Mouse (Mus musculus) 3134 (cell line): ENCODE results near the gene Hnrnpl.

Source experiments
- DNase-seq: peaks from one replicate; pipeline ENCODE4 v3.0.0-alpha.2; 2011; ENCODE audit warnings: low spot score; ENCODE audit not compliant: insufficient read length; ENCODE audit errors: extremely low read depth

Hnrnpl gene

DNA sequence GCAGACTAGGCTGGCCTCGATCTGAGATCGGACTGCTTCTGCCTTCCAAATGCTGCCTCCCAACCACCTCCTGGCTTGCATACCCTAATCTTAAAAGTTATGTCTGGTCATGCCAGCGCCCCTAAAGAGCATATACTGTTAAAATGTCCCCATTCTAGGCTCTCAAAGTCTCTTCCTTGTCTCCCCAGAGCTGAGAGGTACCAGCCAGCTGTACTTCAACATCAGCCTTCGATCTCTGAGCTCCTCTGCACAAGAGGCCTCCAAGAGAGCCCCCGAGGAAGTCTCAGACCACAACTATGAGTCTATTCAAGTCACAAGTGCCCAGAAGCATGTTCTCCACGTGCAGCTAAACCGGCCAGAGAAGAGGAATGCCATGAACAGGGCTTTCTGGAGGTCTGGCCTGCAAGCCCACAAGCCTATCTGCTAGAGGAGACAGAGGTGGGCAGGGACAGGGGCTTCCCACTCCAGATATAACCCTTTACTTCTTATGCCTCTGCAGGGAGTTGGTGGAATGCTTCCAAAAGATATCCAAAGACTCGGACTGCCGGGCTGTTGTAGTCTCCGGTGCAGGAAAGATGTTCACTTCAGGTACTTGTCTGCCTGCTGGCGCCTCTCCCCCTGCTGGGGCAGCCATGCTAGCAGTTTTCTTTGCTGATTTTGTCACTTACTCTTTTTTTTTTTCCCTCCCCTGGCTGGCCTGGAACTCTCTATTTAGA is 17.5 kb downstream of the Hnrnpl start:
- DNase-seq = peak; percentile 43

- DNase-seq = no peak
Measured at GRCm38 (mm10) chr7:28826402-28826772, 18.0 kb downstream of the Hnrnpl start.

DNA sequence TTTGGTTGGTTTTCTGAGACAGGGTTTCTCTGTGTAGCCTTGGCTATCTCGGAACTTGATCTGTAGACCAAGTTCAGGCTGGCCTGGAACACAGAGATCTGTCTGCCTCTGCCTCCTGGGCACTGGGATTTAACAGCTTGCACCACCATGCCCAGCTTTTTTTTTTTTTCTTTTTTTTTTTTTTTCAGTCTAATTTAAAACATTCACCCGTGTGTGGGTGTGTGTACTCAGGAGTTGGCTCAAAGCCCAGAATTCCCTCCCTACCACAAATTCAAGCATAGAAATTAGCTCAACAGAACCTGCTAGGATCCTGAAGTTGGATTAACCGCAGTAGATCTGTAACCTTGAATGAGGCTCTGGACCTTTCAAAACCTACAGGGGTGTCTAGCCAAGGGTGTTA is 19.0 kb downstream of the Hnrnpl start:
- DNase-seq = peak; percentile 32

DNA sequence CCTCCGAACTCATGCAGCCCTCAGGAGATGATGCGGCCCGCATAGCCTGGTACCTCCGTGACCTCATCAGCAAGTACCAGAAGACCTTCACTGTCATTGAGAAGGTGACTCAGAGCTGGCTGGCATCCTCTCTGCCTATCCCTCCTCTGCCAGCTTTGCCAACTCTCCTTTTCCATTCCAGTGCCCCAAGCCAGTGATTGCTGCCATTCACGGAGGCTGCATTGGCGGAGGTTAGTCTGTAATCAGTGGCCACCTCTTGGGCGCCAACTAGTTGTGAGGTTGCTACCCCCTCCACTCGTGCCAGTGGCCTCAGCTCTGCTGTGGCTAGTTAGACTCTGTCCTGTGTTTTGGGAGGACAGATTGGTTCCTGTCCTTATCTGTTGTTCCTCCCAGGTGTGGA is 21.5 kb downstream of the Hnrnpl start:
- no peak for DNase-seq

GRCm38 (mm10) chr7:28830981-28831380 is 22.6 kb downstream of the Hnrnpl start:
- DNase-seq = no peak

DNA sequence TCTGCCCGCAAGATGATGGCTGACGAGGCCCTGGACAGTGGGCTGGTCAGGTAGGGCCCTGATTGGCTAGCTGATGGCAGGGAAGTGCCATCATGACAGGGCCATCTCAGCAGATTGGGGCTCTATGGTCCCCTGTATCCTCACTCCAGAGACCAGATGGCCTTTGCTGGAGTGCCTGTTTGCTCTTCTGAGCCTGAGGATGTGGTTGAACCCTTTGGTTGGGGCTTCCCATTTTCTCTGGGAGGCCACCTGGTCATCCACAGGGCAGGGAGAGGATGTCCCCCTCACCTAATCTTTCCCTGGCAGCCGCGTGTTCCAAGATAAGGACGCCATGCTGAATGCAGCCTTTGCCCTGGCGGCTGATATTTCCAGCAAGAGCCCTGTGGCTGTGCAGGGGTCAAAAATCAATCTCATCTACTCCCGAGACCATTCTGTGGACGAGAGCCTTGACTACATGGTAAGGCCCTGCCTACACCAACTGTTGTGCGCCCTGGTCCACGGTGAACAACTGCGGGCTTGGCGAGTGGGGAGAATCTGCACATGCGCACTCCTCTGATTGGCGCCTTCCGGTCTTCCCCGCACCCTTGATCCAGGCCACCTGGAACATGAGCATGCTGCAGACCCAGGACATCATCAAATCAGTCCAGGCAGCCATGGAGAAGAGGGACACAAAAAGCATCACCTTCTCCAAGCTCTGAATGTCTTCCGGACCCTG is 23.2 kb downstream of the Hnrnpl start:
- DNase-seq = no peak

DNA sequence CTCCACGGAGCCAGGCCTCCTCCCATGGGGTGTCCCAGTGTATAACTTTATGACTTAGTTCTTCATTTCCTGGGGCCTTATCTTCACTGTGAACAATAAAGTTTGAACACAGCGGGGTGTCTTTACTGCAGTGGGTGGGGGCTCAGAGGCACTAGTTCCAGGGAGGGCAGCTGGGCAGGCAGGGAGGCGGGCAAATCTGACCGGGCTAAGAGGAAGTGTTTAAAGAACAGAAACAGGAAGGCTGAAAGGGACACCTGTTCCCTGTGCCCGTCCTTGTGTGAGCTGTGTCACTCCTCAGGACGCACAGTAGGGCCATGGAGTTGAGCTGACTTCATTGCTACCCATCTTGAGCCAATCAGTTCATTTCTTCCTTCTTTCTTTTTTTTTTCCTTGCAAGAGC is 23.8 kb downstream of the Hnrnpl start:
- no peak for DNase-seq

GRCm38 (mm10) chr7:28833723-28834347 is 25.5 kb downstream of the Hnrnpl start, which contains the start of gene Lgals4:
TSS of gene Lgals4 (plus strand) at chr7:28833854.
- no peak for DNase-seq

DNA sequence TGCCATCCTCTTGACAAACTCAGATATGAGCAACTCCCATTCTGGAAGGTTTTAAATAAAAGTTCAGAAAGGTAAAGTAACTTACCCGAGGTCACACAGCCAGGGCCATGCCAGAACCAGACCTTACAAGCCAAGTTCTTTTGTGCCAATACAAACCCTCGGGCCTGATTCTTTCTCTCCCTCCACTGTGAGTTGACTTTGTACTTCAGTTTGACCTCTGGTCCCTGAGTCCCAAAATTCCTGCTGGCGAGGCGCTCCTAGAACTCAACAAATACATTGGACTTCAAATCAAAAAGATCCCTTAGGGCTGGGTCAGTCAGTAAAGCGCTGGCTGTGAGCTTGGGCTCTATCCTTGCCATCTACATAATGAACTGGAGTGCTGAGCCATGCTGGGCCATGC is 28.6 kb downstream of the Hnrnpl start:
- DNase-seq = no peak

- DNase-seq = no peak
Measured at GRCm38 (mm10) chr7:28838331-28838730, 30.0 kb downstream of the Hnrnpl start.

DNA sequence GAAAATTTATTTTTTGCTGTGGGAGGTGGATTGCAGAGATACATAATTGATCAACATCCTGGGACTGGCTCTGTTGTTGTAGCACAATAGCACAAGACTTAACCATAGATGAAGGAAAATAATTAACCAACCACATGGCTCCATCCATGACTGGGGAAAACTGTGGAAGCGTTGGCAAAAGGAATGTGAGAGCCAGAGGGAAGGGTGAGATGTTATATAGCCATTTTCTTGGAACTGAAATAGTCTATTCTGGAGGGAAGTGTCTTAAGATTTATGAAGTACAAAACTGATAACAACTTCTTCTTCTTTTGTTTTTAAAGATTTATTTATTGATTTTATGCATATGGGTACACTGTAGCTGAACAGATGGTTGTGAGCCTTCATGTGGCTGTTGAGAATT is 38.9 kb downstream of the Hnrnpl start:
- DNase-seq = no peak

DNA sequence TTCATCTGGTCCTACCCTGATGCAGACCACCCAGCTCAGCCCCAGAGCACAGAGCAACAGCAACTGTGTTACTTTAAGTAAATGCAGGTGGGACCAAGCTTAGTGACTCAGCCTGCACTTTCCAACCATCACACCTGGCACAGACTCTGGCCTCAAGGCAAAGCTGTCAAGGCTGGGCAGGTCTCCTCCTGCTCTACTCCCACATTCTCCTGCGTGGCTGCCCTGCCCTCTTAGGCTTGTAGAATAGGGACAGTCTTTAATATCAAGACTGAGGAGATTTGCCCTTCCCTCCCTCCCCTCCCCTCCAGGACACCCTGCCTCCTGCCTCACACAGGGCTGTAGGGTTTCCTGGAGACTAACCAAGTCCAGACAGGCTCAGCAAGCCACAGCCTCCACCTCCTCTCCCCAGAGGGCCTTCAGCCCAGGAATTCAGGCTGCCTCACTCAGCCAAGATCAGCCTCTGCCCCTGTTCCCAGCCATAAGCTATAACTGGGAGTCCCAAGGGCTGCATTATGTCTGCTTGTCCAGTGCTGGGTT is 41.4 kb downstream of the Hnrnpl start:
- no peak for DNase-seq

DNA sequence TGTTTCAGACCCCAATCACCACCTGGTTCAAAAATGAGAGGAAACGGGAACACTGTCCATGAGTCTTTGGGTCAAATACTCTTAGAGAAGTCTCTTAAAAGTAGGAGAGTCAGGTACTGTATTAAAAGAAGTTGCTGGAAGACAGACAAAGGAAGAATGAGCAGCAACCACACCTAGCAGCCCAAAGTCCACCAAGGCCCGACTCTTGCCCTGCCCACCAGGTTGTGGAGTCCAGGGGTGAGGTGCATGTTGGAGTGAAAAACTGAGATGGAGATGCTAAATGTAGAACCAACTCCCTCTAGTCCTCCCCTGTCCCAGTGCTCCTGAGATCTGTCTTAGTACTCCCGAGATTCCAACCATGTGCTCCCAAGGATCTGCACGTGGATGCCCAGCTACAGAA is 42.3 kb downstream of the Hnrnpl start:
- no peak for DNase-seq

DNA sequence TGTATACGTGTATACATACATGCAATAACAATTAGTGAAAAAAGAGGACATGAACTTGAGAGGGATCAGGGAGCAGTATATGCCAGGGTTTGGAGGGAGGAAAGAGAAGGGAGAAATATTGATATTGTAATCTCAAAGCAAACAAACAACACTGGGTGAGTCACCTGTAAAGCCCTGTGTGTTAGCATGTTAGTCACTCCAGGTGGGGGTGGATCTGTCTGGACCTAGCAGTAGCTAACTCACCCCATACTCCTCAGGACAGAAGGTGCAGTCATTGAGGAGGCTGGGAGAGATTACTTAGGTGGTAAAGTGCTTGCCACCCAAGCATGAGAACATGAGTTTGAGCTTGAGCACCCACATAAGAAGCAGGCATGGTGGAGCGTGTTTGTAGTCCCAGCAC is 51.6 kb downstream of the Hnrnpl start:
- DNase-seq = no peak

GRCm38 (mm10) chr7:28860898-28861297 is 52.6 kb downstream of the Hnrnpl start:
- no peak for DNase-seq

GRCm38 (mm10) chr7:28862817-28863499 is 54.6 kb downstream of the Hnrnpl start:
- no peak for DNase-seq

DNA sequence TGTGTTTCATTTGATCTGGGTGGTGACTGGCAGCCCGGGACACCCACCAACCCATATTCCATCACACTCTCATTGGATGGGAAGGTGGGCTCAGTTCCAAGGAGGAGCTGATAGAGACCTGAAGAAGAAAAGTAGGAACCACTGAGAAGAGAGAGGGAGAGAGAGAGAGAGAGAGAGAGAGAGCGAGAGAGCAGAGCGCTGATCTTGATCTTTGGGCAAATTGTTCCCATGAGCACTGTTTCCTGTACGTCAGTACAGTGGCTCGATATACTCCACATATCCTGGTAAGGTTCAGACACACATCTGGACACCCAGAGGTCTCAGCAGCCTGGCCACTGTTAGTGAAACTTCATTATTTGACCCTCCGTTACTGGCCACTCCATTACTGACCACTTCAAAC is 55.2 kb downstream of the Hnrnpl start, which contains the start of gene Lgals7:
Gene Lgals7 (plus strand): TSS at position 314 of the 400 bp plus-strand sequence.
- no peak for DNase-seq

GRCm38 (mm10) chr7:28864288-28864750 is 56.0 kb downstream of the Hnrnpl start:
- DNase-seq = no peak

DNA sequence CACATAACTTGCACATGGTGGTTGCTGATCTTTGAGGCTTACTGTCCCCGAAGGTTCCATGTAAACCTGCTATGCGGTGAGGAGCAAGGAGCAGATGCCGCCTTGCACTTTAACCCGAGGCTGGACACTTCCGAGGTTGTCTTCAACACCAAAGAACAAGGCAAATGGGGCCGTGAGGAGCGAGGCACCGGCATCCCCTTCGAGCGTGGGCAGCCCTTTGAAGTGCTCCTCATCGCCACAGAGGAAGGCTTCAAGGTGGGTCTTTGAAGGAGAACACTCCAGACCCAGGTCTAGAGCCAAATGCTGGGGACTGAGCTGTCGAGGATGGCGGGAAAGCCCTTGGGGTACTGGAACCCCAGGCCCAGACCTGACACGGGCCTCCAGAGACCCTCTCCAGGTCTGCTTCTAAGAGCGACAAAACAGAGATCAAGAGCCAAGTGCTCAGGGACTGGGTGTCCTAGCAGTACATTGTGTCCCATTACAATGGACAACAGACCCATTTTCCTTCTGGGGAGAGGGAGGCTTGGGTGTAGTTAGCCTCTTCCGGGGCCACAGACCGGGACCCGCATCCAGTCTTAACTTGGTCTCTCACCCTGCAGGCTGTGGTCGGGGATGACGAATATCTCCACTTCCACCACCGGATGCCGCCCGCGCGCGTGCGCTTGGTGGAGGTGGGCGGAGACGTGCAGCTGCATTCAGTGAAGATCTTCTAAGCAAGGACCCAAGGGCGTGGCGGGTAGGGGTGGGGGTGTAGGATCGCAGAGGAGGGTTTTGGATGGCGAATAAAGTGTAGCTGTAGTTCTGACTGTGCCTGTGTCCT is 57.4 kb downstream of the Hnrnpl start:
- DNase-seq = peak; percentile 93
